Mouse (Mus musculus) heart, postnatal 0 days (tissue): ENCODE results near the gene Ubox5. TPM values are rescaled to one million over a fixed set of nuclear protein-coding genes. Genes with fewer than 3 reads are reported as not detected.
"Not testable (repeated sequence)": the region's sequence is repeated elsewhere in the genome, so short reads cannot be mapped to it uniquely, and the experiment has no call there.

Experiments used
- ATAC-seq: fragments of 200-750 bp; cut with Nextera tagmentation; 2 replicates; pipeline ENCODE4 v1.8.0; 2017; ENCODE audit warnings: low read depth, moderate number of reproducible peaks, moderate library complexity; ENCODE audit not compliant: insufficient read depth
- DNase-seq: peaks from one replicate; pipeline ENCODE4 v3.0.0-alpha.2; 2016; ENCODE audit warnings: low spot score
- H3K27ac ChIP-seq: fragments of 300-500 bp; sonication (generic); 2 replicates; pipeline ENCODE4 v1.5.1; 2014; ENCODE audit warnings: low read depth, mild to moderate bottlenecking
- H3K27me3 ChIP-seq: fragments of 300-500 bp; sonication (generic); 2 replicates; pipeline ENCODE4 v1.6.1; 2014; ENCODE audit warnings: low read length, mixed read lengths; ENCODE audit not compliant: control insufficient read depth, insufficient read depth
- H3K36me3 ChIP-seq: fragments of 300-500 bp; sonication (generic); replicated peaks from 2 replicates; pipeline ENCODE4 v1.6.1; 2014; ENCODE audit warnings: low read length, mixed read lengths; ENCODE audit not compliant: control insufficient read depth, insufficient read depth
- H3K4me1 ChIP-seq: fragments of 300-500 bp; sonication (generic); 2 replicates; pipeline ENCODE4 v1.6.1; 2014; ENCODE audit warnings: antibody characterized with exemption; ENCODE audit not compliant: control insufficient read depth, insufficient read depth
- H3K4me2 ChIP-seq: fragments of 300-500 bp; sonication (generic); 2 replicates; pipeline ENCODE4 v1.6.1; 2014; ENCODE audit warnings: low read depth, mild to moderate bottlenecking, low read length, moderate library complexity
- H3K4me3 ChIP-seq: fragments of 300-500 bp; sonication (generic); 2 replicates; pipeline ENCODE4 v1.5.1; 2014; ENCODE audit warnings: low read depth, low read length
- H3K9ac ChIP-seq: fragments of 300-500 bp; sonication (generic); replicated peaks from 2 replicates; pipeline ENCODE4 v1.6.1; 2014; ENCODE audit warnings: low read depth, low read length, mixed read lengths
- H3K9me3 ChIP-seq: fragments of 300-500 bp; sonication (generic); replicated peaks from 2 replicates; pipeline ENCODE4 v1.6.1; 2016; ENCODE audit warnings: low read length; ENCODE audit not compliant: control insufficient read depth
- CTCF ChIP-seq: IDR thresholded peaks from 2 replicates; pipeline ENCODE4 v1.5.1; 2016; ENCODE audit warnings: antibody characterized with exemption, control low read depth, low read depth
- EP300 ChIP-seq: IDR thresholded peaks from 2 replicates; pipeline ENCODE4 v1.6.1; 2016; ENCODE audit warnings: antibody characterized with exemption, low read depth
- WGBS: fragments of 180-500 bp; shearing (Covaris S2); extraction: QIAGEN DNeasy Blood & Tissue Kit; methylation state at CpG from one replicate; pipeline ENCODE4 v1.1.7; 2014; 5-methylcytosine and 5-hydroxymethylcytosine counted together
- polyA plus RNA-seq: library from polyadenylated mRNA; unstranded; fragments of >200 nt; fragmentation: Nextera tagmentation; extraction: Ambion mirVana; gene quantifications from 2 replicates; pipeline ENCODE4 v1.2.1, GENCODE M21; 2015
- total RNA-seq: library from RNA; depleted of rRNA; stranded (reverse); fragments of >200 nt; gene quantifications from 2 replicates; pipeline ENCODE4 v1.2.3, GENCODE M21; 2014; ENCODE audit warnings: low replicate concordance

Gene Ubox5
- total and polyA plus RNA-seq, 2 experiments from 2014 or later: 2.1 to 4.4 TPM

DNA sequence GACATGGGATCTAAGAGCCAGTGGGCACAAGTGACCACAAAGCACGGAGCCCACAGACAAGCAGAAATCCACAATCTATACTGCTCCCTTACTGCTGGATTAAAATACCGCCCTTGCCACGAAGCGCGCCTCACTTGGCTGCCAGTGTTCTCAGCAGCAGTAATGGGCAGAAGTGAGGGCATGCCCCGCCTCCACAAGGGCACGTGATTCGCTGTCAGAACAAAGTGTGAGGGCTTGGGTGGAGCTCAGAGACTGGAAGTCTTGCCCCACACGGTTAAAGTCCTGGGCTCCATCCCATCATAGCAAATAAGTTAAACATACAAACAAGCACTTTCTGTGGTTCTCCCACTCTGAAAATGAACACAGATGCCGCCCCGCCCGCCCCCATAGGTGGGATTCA lies 52.2 kb downstream of the Ubox5 start:
- peaks cover 76% of the 10 kb centered on the region for H3K27me3 ChIP-seq

DNA sequence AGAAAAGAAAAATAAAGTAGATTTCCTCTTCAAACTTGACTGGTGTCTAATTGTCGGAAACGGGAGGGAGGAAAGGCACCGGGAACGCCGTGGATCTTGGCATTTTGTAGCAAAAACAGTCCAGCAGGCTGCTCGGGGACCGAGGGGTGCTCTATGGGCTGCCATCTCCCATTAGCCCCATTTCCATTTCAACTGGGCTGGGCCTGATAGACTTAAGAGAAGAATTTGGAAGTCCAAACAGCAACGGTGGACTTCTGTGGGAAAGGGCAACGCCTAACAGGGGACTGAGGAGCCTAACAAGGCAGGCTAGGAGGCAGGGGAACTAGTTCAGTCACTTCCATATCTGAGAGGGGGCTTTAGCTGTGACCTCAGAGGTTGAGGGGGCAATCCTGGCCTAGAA lies 52.8 kb downstream of the Ubox5 start:
- no peaks in the 10 kb centered on the region for H3K36me3 ChIP-seq
- DNase-seq: no peak
- H3K9ac ChIP-seq: no peak overlapping the region; the same call in 1 of the 2 replicates
- WGBS: 17% methylated on average over 9 of the region's 9 CpGs
- no peak overlapping the region for H3K27ac ChIP-seq
- peaks cover 71% of the 10 kb centered on the region for H3K27me3 ChIP-seq
- no peaks in the 10 kb centered on the region for H3K9me3 ChIP-seq
- H3K4me3 ChIP-seq: peak overlapping the region; percentile 42
- peaks cover 9% of the 10 kb centered on the region; the same call in 1 of the 2 replicates for H3K4me1 ChIP-seq
- peak overlapping the region; percentile 57 for H3K4me2 ChIP-seq
- no peak for ATAC-seq
- TF ChIP-seq EP300 (no peak), CTCF (no peak)

More for the DNA sequence above, 52.2 kb downstream of the Ubox5 start:
- peaks cover 9% of the 10 kb centered on the region; the same call in 1 of the 2 replicates for H3K4me1 ChIP-seq
- no peak for TF ChIP-seq CTCF
- TF ChIP-seq EP300: no peak
- ATAC-seq (no peak; the same call in 1 of the 2 replicates), DNase-seq (no peak)
- H3K27ac ChIP-seq: no peak overlapping the region
- H3K9ac ChIP-seq: no peak overlapping the region
- no peak overlapping the region for H3K4me3 ChIP-seq
- H3K36me3 ChIP-seq: no peaks in the 10 kb centered on the region
- peak overlapping the region; percentile 32 for H3K4me2 ChIP-seq
- WGBS: 8% methylated on average over 12 of the region's 12 CpGs
- no peaks in the 10 kb centered on the region for H3K9me3 ChIP-seq

DNA sequence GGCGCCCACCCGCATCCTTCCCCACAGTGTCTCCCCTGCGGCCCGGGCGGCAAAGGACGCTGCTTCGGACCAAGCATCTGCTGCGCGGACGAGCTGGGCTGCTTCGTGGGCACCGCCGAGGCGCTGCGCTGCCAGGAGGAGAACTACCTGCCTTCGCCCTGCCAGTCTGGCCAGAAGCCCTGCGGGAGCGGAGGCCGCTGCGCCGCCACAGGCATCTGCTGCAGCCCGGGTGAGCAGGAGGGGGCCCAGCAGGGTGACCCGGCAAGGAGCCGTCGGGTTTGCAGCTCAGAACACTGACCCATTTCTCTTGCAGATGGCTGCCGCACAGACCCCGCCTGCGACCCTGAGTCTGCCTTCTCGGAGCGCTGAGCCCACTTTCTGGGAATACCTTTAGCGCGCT lies 53.3 kb downstream of the Ubox5 start:
- H3K27me3 ChIP-seq: peaks cover 66% of the 10 kb centered on the region
- not testable (repeated sequence) for DNase-seq, H3K27ac ChIP-seq, H3K9me3 ChIP-seq, H3K36me3 ChIP-seq, ATAC-seq, H3K4me1 ChIP-seq, H3K9ac ChIP-seq
- H3K4me3 ChIP-seq: peak overlapping the region; percentile 42
- 2% methylated on average over 28 of the region's 32 CpGs for WGBS
- H3K4me2 ChIP-seq: peak overlapping the region; percentile 57

DNA sequence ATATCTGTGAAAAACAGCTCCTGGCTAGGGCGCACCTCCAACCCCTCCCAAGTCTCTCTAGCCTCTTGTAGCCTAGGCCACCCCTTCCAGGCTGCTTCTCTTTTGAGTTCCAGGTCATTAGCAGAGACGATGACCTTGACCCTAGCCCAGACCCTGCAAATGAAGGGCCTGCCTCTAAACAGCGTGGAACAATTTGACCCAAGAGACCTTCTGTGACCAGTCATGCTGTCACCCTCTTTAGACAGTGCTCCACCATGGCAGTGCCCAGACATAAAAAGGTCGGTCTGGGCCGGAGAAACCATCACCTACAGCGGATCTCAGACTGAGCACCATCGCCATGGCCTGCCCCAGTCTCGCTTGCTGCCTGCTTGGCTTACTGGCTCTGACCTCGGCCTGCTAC lies 54.0 kb downstream of the Ubox5 start, which contains the start of gene Oxt:
Gene Oxt, plus strand, starts transcription at position 301 of the 400 bp plus-strand sequence.
- ATAC-seq: no peak
- peaks cover 59% of the 10 kb centered on the region for H3K27me3 ChIP-seq
- WGBS: 66% methylated on average over 9 of the region's 9 CpGs
- no peaks in the 10 kb centered on the region for H3K36me3 ChIP-seq
- H3K4me3 ChIP-seq: peak within 1 kb of the TSS; percentile 42
- TF ChIP-seq EP300 (no peak), CTCF (no peak)
- DNase-seq: no peak
- peaks cover 7% of the 10 kb centered on the region; the same call in 1 of the 2 replicates for H3K4me1 ChIP-seq
- no peak within 1 kb of the TSS for H3K27ac ChIP-seq
- H3K9me3 ChIP-seq: no peaks in the 10 kb centered on the region
- peak within 1 kb of the TSS; percentile 57 for H3K4me2 ChIP-seq
- no peak within 1 kb of the TSS; the same call in 1 of the 2 replicates for H3K9ac ChIP-seq

DNA sequence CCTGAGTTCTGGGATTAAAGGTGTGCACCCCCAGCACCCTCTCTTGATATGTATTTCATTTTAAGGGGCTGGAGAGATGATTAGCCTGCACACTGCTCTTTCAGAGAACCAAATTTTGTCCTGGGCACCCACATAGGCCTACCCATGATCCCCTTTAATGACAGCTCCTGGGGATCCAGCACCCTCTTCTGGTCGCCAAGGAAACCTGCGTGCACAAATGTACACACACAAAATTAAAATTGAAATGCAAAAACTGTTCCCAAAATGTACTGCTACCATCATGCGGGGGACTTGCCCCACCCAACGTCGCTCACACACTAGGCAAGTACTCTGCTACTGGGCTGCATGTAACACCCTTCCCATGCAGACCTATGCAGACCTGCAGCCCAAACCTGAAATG lies 54.9 kb downstream of the Ubox5 start:
- TF ChIP-seq CTCF: no peak
- TF ChIP-seq EP300: no peak
- WGBS: 84% methylated on average over 5 of the region's 5 CpGs

DNA sequence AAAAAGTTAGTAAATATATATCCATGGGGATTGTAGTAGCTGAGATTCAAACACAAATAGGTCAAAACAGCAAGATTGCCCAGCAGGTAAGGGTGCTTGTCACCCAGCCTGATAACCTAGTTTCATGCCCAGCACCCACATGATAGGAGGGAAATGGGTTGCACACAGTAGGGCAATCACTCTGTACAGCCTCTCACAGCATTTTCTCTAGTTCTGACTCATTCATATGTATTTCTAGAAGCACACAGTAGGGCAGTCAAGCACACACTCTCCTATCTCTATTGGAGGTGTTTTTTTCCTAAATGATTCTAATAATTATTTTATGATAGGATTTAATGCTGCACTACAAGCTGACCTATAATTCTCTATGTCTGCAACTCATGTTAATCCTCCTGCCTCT lies 59.9 kb downstream of the Ubox5 start:
- TF ChIP-seq EP300 (no peak), CTCF (no peak)
- Histone ChIP-seq H3K36me3 (peaks cover 22% of the 10 kb centered on the region), H3K9ac (no peak overlapping the region), H3K27me3 (0 out of 2 replicates have a peak, but pooled peaks cover under 1% of the 10 kb centered on the region), H3K27ac (no peak overlapping the region), H3K4me2 (no peak overlapping the region), H3K4me3 (no peak overlapping the region), H3K9me3 (no peaks in the 10 kb centered on the region), H3K4me1 (0 out of 2 replicates have a peak, but pooled peaks cover under 1% of the 10 kb centered on the region)
- DNase-seq (no peak), ATAC-seq (no peak)

More for the DNA sequence above, 54.9 kb downstream of the Ubox5 start:
- no peak overlapping the region for H3K27ac ChIP-seq
- H3K4me3 ChIP-seq: no peak overlapping the region
- H3K36me3 ChIP-seq: no peaks in the 10 kb centered on the region
- ATAC-seq (no peak), DNase-seq (no peak)
- H3K4me2 ChIP-seq: no peak overlapping the region
- H3K9ac ChIP-seq: no peak overlapping the region
- H3K27me3 ChIP-seq: peaks cover 50% of the 10 kb centered on the region
- no peaks in the 10 kb centered on the region for H3K9me3 ChIP-seq
- H3K4me1 ChIP-seq: no peaks in the 10 kb centered on the region
